Mouse (Mus musculus) lung, postnatal 0 days (tissue): ENCODE data around the gene Phxr2.

Experiments used
- CTCF ChIP-seq: IDR thresholded peaks from 2 replicates; pipeline ENCODE4 v1.5.1; 2016; ENCODE audit warnings: antibody characterized with exemption, mild to moderate bottlenecking
- EP300 ChIP-seq: IDR thresholded peaks from 2 replicates; pipeline ENCODE4 v1.6.1; 2016; ENCODE audit warnings: antibody characterized with exemption, mild to moderate bottlenecking, control low read depth

GRCm38 (mm10) chr10:99132595-99133272, 6.6 kb upstream of the Phxr2 start:
- TF ChIP-seq CTCF (no peak), EP300 (no peak)
